Mouse (Mus musculus): ENCODE results near the gene Mark4.

GRCm38 (mm10) chr7:19498326-19498725, 39.7 kb upstream of the Mark4 start:
- TF ChIP-seq CHD2 (IDR thresholded peaks at IDR 0.05; ENCODE audit: low read depth, low read length) = no peak
- TF ChIP-seq HCFC1 (IDR thresholded peaks at IDR 0.05; ENCODE audit: borderline replicate concordance, insufficient read depth, low read length) = no peak
